Mouse (Mus musculus): ENCODE data around the gene Pabpn1l.

Pabpn1l gene

GRCm38 (mm10) chr8:122622727-122623126 lies at the start of gene Pabpn1l:
TSS of gene Pabpn1l (minus strand) at chr8:122622739.
- DNase-seq, result no peak

DNA sequence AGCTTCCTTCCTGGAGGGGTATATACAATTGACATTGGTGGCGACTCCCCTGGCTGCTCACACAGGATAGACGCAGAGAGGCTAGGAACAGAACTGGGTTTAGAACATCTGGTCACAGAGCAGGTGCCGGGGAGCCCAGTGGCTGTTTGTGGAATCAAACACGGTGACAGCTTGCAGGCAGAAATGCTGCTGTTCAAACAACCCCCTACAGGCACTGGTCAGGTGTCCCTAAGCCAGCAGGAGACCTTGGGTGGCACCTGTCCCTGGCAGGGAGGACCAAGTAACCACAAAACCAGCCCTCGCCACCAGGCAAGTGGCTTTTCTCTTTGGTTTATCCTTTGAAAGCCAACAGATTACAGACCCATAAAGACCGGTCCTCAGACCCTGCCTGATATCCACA lies 49.4 kb upstream of the Pabpn1l start:
- DNase-seq, result no peak

DNA sequence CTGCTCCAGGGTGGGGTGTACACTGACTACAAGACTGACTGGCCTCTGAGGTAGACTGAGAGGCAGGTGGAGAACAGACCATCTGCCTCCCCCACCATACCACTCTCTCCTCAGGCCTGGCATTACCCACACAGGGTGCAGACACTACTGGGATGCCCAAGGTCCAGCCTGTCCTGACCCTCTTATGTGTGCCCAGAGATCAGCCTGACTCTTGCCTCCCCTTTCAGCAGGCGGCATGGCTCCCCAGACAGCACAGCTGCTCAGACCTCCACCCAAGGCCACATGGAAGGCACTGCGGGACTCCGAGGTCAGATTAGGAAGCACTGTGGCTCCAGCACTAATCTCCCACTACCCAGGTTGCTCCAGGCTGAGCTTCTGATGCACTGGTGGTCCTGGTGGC lies 48.2 kb upstream of the Pabpn1l start:
- DNase-seq, result no peak

DNA sequence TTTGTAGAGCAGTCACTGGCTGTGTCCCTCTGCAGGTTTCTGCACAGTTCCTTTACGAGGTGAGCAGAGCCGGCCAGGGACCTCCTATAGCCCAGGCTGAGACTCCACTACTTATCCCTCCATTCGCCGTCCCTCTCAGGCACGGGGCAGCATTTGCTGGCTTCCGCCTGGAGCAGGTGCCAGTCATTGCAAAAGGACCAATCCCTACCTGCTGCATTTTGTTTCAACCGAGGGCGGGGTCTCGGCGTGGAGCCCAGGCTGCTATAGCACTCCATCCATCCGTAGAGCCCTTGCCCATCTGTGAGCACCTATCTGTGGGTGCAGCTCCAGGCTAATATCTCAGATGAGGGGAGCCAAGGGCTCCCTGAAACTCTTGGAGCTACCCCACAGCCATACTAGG lies 47.5 kb upstream of the Pabpn1l start:
- no peak for DNase-seq

DNA sequence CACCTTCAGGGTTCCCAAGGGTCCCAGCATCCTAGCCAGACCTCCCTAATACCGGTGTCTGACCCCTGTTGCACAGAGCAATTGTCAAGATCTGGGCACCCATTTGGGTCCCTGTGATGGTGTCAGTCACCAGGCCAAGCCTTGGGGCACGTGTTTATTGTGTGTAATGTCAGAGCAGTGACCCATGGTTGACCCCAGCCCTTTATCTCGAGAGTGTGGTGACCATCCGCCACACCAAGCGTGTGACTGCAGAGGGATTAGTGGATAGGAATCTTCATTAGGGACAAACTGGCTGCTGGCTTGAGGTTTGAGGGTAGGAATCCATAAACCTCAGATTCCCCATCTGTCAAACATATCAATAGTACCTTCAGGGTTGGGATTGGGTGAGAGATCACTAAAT lies 46.8 kb upstream of the Pabpn1l start:
- no peak for DNase-seq

GRCm38 (mm10) chr8:122667854-122668253 lies 45.3 kb upstream of the Pabpn1l start:
- DNase-seq, result no peak

DNA sequence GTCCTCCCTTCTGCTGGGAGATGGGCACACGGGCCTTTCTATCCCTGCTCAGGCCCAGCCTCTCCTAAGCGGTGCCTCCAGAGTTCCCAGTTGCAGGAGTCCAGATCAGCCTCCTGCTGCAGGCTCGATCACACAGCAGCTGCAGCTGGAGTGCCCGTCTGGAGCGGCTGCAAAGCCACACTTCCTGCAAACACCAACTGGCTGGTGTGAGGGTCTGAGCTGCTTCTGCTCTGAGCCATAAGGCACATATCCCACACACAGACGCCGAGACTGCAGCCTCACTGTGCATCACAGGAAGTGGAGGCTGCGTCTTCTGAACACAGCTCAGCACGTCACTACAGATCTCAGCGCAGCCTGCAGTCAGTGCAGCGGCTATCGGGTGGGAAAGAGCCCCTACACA lies 44.3 kb upstream of the Pabpn1l start:
- DNase-seq, result no peak

DNA sequence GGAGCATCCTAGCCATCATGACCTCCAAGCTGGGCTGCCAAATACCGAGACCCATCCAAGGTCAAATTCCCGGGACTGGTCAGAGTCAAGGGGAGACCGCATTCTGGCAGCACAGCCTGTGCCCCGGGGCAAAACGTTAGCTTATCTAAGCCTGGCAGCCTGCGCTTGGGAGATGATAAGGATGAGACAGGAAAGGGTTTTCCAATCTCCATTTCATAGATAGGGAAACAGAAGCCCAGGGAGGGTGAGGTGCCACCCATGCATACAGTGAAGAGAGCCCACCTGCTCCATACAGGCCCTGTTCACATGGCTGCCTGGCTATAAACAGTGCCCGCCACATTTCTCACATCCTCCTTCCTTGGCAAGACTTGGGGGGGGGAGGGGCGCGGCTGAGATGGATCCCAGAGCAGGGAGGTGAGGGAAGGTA lies 43.8 kb upstream of the Pabpn1l start:
- DNase-seq, result peak; percentile 79 to 86

DNA sequence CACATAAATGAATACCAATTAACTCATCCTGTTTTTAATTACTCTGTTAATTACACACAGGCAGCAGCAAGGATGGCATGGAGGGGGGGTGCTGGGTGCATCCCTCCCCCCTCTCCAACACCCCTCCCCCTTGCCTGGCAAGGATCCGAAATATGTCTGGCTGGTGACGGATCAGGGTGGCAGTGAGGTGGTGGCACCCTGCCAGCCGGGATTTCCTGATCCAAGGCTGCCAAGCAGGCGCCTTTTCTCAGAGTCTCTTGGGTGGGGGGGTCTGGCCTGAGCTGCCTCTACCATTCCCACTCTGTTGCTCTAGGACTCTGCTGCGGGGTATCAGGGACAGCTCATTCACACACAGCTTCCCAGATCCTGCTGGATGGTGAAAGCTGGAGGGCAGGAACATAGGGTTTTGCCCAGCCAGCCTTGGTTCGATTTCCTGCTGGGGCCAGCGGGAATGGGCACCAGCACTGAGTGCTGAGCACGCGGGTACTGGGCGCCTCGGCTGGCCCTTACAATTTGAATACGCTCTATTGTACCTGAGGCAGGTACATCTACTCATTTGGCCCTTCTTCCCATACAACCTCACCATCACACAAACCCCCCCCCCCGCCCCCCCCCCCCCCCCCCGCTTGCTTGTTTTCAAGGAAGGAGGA lies 43.3 kb upstream of the Pabpn1l start:
- peak; percentile 81 to 87 for DNase-seq

- DNase-seq, result peak; percentile 77 to 79
Measured at GRCm38 (mm10) chr8:122665221-122665620, 42.7 kb upstream of the Pabpn1l start.

- no peak for DNase-seq
Measured at GRCm38 (mm10) chr8:122663670-122664069, 41.1 kb upstream of the Pabpn1l start.

DNA sequence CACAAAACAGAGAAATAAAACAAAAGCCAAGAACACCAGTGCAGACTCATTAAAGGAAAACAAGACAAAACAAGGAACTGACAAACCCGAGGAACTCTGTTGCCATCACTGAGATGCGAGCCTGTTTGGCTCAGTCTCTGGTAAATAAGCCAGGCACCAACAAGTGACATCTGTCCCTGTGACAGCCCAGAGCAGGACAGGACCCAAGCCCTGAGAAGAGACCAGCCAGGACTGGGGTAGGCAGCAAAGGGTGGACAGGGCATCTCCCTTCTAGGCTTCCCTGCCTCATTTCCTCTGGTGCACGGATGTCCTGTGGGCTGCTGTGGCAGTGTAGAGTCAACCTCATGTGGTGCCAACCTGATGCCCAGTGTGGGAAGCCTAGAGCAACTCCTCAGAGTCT lies 40.6 kb upstream of the Pabpn1l start:
- no peak for DNase-seq

DNA sequence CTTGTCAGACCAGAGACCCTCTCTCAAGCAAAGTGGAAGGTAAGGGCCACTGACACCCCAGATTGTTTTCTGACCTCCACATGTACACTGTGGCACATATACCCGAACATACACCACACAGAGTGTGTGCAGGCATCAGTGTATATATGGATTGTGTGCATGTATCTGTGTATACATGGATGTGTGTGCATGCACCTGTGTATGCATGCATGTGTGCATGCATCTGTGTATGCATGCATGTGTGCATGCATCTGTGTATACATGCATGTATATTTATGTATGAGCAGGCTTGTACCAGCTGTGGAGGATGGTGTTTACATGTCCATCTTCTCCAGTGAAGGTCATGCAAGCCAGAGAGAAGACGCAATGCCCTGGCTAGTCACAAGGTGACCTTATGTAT lies 39.4 kb upstream of the Pabpn1l start:
- no peak for DNase-seq

GRCm38 (mm10) chr8:122661138-122661537 lies 38.6 kb upstream of the Pabpn1l start:
- peak; percentile 67 to 74 for DNase-seq

- peak in 1 of 2 experiments; percentile 35 for DNase-seq
Measured at GRCm38 (mm10) chr8:122660022-122660421, 37.5 kb upstream of the Pabpn1l start.

- no peak for DNase-seq
Measured at GRCm38 (mm10) chr8:122658807-122659160, 36.2 kb upstream of the Pabpn1l start.

- no peak for DNase-seq
Measured at GRCm38 (mm10) chr8:122658149-122658806, 35.7 kb upstream of the Pabpn1l start.

GRCm38 (mm10) chr8:122656056-122656999 lies 33.8 kb upstream of the Pabpn1l start:
- DNase-seq, result peak; percentile 89 to 93

- peak; percentile 80 to 87 for DNase-seq
Measured at GRCm38 (mm10) chr8:122654768-122655167, 32.2 kb upstream of the Pabpn1l start.

DNA sequence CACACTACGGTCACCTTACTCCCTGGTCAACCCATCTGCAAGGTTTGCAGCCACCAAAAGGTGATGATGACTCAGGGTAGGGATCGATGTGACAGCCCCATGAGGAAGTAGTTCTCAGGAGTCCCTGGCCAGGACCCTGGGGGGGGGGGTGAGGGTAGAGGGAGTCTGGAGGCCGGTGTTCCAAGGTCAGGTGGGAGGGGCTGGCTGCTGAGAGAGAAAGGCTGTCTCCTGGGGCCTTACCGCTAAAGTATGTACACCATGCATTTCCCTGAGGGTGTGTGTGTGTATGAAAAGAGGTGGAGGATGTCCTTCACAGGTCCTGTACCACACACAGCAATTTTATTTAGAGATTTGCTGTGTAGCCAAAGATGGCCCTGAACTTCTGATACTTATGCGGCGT lies 30.1 kb upstream of the Pabpn1l start:
- DNase-seq, result no peak

GRCm38 (mm10) chr8:122651326-122651921 lies 28.9 kb upstream of the Pabpn1l start:
- DNase-seq, result no peak

GRCm38 (mm10) chr8:122648192-122648970 lies 25.8 kb upstream of the Pabpn1l start:
- no peak for DNase-seq
